Mouse (Mus musculus) ovary, postnatal 36 days (tissue): ENCODE measurements around the gene Zdhhc17.

ENCODE experiments used
- DNase-seq: peaks from one replicate; pipeline ENCODE4 v3.0.0; 2022; ENCODE audit warnings: low spot score, mixed read lengths

Zdhhc17 gene

GRCm38 (mm10) chr10:111005611-111006488 is 4.1 kb downstream of the Zdhhc17 start:
- DNase-seq = no peak

DNA sequence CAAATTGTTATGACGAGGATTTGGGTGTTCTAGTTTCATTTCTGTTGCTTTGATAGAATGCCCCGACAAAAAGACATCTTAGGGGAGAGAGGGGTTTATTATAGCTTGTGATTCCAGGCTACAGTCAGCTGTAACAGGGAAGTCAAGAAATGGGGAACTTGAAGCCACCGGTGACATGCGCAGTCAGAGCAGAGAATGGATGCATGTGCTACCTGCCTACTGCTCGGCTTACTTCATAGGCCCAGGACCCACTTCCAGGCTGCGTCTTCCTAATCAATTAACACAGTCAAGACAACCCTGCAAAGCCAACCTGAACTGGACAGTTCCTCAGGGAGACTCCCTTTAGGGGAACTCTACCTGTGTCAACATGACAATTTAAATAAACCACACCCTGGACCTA is 5.7 kb downstream of the Zdhhc17 start:
- no peak for DNase-seq

GRCm38 (mm10) chr10:110999201-110999600 is 10.7 kb downstream of the Zdhhc17 start:
- DNase-seq = no peak

DNA sequence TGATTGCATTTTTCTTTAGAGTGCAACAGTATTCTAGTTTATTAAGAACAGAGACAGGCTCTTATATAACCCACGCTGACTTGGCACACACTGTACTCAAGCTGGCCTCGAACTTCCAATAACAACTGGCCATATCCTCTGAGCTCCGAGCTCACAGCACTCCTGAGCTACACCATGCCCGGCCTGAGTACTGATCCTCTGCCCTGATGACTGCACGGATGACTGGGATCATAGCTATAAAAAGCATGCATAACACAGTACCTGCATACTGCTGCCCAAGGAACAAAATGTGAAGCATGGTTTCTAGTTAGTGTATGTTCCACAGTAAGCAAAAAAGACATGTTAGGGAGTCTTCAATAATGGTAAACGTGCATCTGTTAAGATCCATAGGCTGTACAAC is 12.8 kb downstream of the Zdhhc17 start:
- DNase-seq = no peak

DNA sequence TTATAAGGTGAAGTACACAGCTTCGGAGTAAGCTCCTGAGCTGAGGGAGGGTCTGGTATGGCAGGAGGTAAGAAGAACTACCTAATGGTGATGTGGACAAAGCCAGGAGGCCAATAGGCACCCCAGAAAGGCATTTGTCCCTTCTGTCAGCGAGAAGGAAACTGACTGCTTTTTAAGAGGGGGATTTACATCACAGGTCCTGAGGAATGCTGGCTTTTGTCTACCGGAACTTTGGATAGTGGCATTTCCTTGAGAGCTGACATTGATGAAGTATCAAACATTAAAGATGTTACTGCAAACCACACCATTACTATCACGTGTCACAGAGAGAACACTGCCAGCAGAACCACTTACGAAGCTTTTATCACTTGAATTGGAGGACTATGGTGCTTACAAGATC is 15.2 kb downstream of the Zdhhc17 start:
- DNase-seq = no peak

GRCm38 (mm10) chr10:110993249-110993648 is 16.7 kb downstream of the Zdhhc17 start:
- DNase-seq = no peak

GRCm38 (mm10) chr10:110992047-110992431 is 17.9 kb downstream of the Zdhhc17 start:
- no peak for DNase-seq

GRCm38 (mm10) chr10:110991307-110992046 is 18.5 kb downstream of the Zdhhc17 start:
- no peak for DNase-seq

- DNase-seq = no peak
Measured at GRCm38 (mm10) chr10:110989729-110990128, 20.2 kb downstream of the Zdhhc17 start.

- no peak for DNase-seq
Measured at GRCm38 (mm10) chr10:110986682-110987081, 23.3 kb downstream of the Zdhhc17 start.

DNA sequence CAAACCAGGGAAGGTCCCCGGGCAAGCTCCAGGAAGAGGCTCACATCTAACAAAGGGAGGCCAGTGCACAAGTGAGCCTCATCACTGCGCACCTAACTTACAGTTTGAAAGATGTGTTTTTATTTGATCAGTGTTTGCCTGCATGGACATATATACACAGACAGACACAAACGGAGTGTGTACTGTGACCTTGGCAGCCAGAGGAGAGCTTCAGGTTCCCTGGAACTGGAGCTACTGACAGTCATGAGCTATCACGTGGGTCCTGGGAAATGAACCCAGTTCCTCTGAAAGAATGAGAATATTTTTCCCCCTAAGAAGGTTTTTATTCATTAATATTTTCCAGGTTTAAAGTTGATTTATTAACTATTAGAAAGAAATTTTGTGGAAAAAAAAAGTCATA is 27.2 kb downstream of the Zdhhc17 start:
- no peak for DNase-seq

GRCm38 (mm10) chr10:110980441-110980840 is 29.5 kb downstream of the Zdhhc17 start:
- DNase-seq = no peak

GRCm38 (mm10) chr10:110979431-110979830 is 30.5 kb downstream of the Zdhhc17 start:
- no peak for DNase-seq

- DNase-seq = no peak
Measured at GRCm38 (mm10) chr10:110977379-110977778, 32.6 kb downstream of the Zdhhc17 start.

DNA sequence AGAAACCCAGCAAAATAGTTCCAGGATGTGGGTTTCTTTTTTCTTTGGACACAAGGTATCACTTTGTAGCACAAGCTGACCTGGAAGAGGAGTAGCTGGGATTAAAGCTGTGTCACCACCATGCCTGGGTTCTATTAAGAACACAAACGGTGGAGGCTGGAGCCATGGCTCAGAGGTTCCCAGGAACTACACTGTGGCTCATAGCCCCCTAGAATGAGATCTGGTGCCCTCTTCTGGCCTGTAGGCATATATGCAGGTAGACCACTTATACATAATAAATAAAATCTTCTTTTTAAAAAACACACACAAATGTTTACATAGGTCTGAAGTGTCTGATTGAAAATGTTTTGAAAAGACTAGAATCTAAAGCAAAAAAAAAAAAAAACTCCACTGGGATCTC is 33.9 kb downstream of the Zdhhc17 start:
- DNase-seq = no peak

- DNase-seq = no peak
Measured at GRCm38 (mm10) chr10:110974885-110975284, 35.1 kb downstream of the Zdhhc17 start.

GRCm38 (mm10) chr10:110974463-110974862 is 35.5 kb downstream of the Zdhhc17 start:
- DNase-seq = no peak

- no peak for DNase-seq
Measured at GRCm38 (mm10) chr10:110971998-110972397, 37.9 kb downstream of the Zdhhc17 start.

DNA sequence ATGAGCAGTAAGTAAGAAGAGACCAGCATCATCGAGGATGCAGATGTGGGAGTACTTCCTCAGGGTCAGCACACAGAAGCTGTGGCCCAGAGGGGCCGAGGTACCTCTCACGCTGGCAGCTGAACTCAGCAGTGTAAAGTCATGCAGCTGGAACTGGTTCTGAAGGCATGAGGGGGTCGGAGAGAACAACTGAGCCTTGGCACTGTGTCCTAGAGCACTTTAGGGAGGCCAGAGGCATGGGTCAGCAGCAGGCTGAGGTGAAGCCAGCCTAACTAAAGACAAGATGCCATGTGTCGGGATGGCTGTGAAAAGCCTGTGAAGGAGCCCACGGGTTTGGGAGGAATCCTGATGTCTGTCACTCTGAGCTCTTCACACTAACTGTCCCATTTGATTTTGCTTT is 38.5 kb downstream of the Zdhhc17 start:
- no peak for DNase-seq

DNA sequence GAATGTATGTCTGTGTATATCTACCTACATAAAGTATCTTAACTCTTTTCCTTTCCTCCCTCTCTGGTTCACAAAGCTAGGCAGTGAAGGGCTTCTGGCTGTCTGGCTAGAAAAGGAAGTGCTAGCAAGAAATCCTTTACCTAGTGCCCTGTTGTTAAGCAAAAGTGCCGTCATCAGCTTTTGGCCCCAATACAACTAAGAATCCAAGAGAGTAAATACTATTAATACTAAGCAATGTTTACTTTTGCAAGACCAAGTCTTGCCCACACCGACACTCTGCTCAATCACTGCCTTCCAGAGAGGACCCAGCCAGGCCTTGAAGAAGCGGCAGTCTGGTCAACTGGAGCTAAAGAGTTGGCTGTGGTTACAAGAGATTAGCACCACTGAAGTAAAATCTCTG is 38.9 kb downstream of the Zdhhc17 start:
- no peak for DNase-seq

DNA sequence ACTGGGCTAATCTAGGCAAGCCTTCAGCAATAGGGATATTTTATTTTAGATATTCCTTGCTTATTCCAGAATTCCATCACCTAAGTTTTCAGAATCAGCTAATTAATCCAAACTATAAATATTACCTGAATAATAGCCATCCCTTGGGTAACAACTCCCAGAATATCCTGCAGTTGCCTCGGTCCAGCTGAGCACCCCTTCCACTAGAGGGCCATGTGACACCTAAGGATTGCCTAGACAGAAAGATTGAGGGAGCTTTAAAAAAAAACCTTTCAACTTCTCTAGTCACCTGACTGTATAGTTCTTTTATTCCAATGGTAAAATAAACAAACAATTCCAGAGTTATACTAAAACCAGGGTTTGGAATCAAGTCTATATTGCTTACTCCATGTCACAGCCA is 47.8 kb downstream of the Zdhhc17 start:
- no peak for DNase-seq

GRCm38 (mm10) chr10:110960841-110961240 is 49.1 kb downstream of the Zdhhc17 start:
- no peak for DNase-seq

- no peak for DNase-seq
Measured at GRCm38 (mm10) chr10:110959781-110960180, 50.2 kb downstream of the Zdhhc17 start.
